9 mouse cellular contexts compared by ENCODE assay signal in genomic region chr19:30549044-30549853, GRCm38 (mm10). TPM values are rescaled to one million over a fixed set of nuclear protein-coding genes. Genes with fewer than 3 reads are reported as not detected.
DNase-seq lines count a peak whose midpoint lies in the region; ATAC-seq lines count a peak whose summit lies in the region.
"Had no signal": no experiment of that assay in that cellular context is flagged by ENCODE, and none has a peak within 500 bp of the region (broad histone marks: within the 10 kb centered on the region; RNA-seq: fewer than 3 reads in every experiment).

Gene Dkk1, minus strand, starts transcription at chr19:30549665.

- WGBS in heart, embryonic 15.5 days: under 1% methylated on average over 26 of the region's 26 CpGs
- under 1% methylated on average over 26 of the region's 26 CpGs for WGBS in hindbrain, embryonic 14.5 days
- under 1% methylated on average over 26 of the region's 26 CpGs for WGBS in limb, embryonic 15.5 days

- no peak within 1 kb of the TSS for H3K27ac ChIP-seq in heart, embryonic 15.5 days
- no peak within 1 kb of the TSS for H3K27ac ChIP-seq in hindbrain, embryonic 14.5 days
- no peak within 1 kb of the TSS for H3K27ac ChIP-seq in limb, embryonic 15.5 days

- H3K9ac ChIP-seq in heart, embryonic 15.5 days: no peak within 1 kb of the TSS
- H3K9ac ChIP-seq in hindbrain, embryonic 14.5 days: peak within 1 kb of the TSS; percentile 25
- H3K9ac ChIP-seq in limb, embryonic 15.5 days: 0 out of 2 replicates have a peak within 1 kb of the TSS, but pooled peaks have one; percentile 15

- peaks cover 23% of the 10 kb centered on the region for H3K4me1 ChIP-seq in heart, embryonic 15.5 days (replicated peaks)
- H3K4me1 ChIP-seq in hindbrain, embryonic 14.5 days (replicated peaks; ENCODE audit: control insufficient read depth, insufficient read depth, low read length): peaks cover 14% of the 10 kb centered on the region; the same call in 1 of the 2 replicates
- H3K4me1 ChIP-seq in limb, embryonic 15.5 days: peaks cover 14% of the 10 kb centered on the region

- DNase-seq in heart, adult 11 months: no peak
- peak; percentile 42 for DNase-seq in embryo, embryonic 11.5 days (ENCODE audit: low read depth, low spot score)
- peak; percentile 64 for DNase-seq in hindbrain, embryonic 14.5 days (ENCODE audit: low spot score)
- DNase-seq in neural tube, embryonic 10.5 days (ENCODE audit: extremely low spot score, low spot score): peak; percentile 73
- DNase-seq in spleen, postnatal 36 days (ENCODE audit: low spot score in 2 of 2): no peak
- DNase-seq in gastrocnemius, postnatal 10 days: no peak

- ATAC-seq in heart, embryonic 15.5 days (replicated peaks; ENCODE audit: insufficient number of reproducible peaks, insufficient read depth, low FRiP score, low read depth): peak; percentile 62; the same call in 1 of the 2 replicates
- ATAC-seq in hindbrain, embryonic 14.5 days (ENCODE audit: low FRiP score): peak; percentile 78
- 0 out of 2 replicates have a peak, but pooled peaks have one; percentile 30 for ATAC-seq in limb, embryonic 15.5 days (ENCODE audit: insufficient number of reproducible peaks, low FRiP score, low TSS enrichment, low read depth)

- no peaks in the 10 kb centered on the region for H3K36me3 ChIP-seq in heart, embryonic 15.5 days
- no peaks in the 10 kb centered on the region for H3K36me3 ChIP-seq in hindbrain, embryonic 14.5 days (replicated peaks; ENCODE audit: control insufficient read depth, insufficient read depth)
- H3K36me3 ChIP-seq in limb, embryonic 15.5 days: no peaks in the 10 kb centered on the region

- peak within 1 kb of the TSS; percentile 37 for H3K4me3 ChIP-seq in heart, embryonic 15.5 days
- H3K4me3 ChIP-seq in hindbrain, embryonic 14.5 days (replicated peaks; ENCODE audit: low read length): peak within 1 kb of the TSS; percentile 30
- H3K4me3 ChIP-seq in limb, embryonic 15.5 days: peak within 1 kb of the TSS; percentile 40

- H3K27me3 ChIP-seq in heart, embryonic 15.5 days: peaks cover 62% of the 10 kb centered on the region
- H3K27me3 ChIP-seq in hindbrain, embryonic 14.5 days (ENCODE audit: control insufficient read depth, insufficient read depth, low read length): peaks cover 72% of the 10 kb centered on the region
- peaks cover 64% of the 10 kb centered on the region for H3K27me3 ChIP-seq in limb, embryonic 15.5 days

- no peaks in the 10 kb centered on the region for H3K9me3 ChIP-seq in heart, embryonic 15.5 days (replicated peaks)
- no peaks in the 10 kb centered on the region for H3K9me3 ChIP-seq in hindbrain, embryonic 14.5 days (ENCODE audit: control insufficient read depth, low read length)
- no peaks in the 10 kb centered on the region for H3K9me3 ChIP-seq in limb, embryonic 15.5 days

- H3K4me2 ChIP-seq in heart, embryonic 15.5 days: peak within 1 kb of the TSS; percentile 58
- peak within 1 kb of the TSS; percentile 61 for H3K4me2 ChIP-seq in hindbrain, embryonic 14.5 days (replicated peaks)
- peak within 1 kb of the TSS; percentile 54 for H3K4me2 ChIP-seq in limb, embryonic 15.5 days

RNA-seq across cellular contexts. Expression of gene Dkk1, which starts in this region (rescaled TPM):
- polyA plus RNA-seq in heart, embryonic 15.5 days (2015; fragmentation: Nextera tagmentation; extraction: Ambion mirVana): 0.05 and 0.20 TPM in 2 replicates
- 1.1 and 1.2 TPM in 2 replicates for polyA plus RNA-seq in hindbrain, embryonic 14.5 days (2014; fragmentation: Nextera tagmentation; extraction: Ambion mirVana)
- 14.6 and 16.5 TPM in 2 replicates for polyA plus RNA-seq in limb, embryonic 15.5 days (2015; fragmentation: Nextera tagmentation; extraction: Ambion mirVana)
- 1 to 10 TPM in 1 of 2 experiments, not detected in 1; 1.4 TPM for total RNA-seq in gastrocnemius, postnatal 10 days (2021)
- total RNA-seq: MEL had no signal

Comparison
In these comparisons a context has a peak if more than half of its experiments do, and no peak if none do; other contexts are left out.
1. Peak in ATAC-seq, H3K4me3 ChIP-seq and H3K4me2 ChIP-seq in heart, embryonic 15.5 days; RNA of the gene not detected or under 1 TPM.
2. DNase-seq: peak in embryo, embryonic 11.5 days (single experiment), hindbrain, embryonic 14.5 days (single experiment) and neural tube, embryonic 10.5 days (single experiment); none in heart, adult 11 months (single experiment), spleen, postnatal 36 days (0 of 2) and gastrocnemius, postnatal 10 days (single experiment).
3. Peak in every context shown above with its lines, with median percentiles within 50 percentile points of each other: ATAC-seq, H3K4me2 ChIP-seq and H3K4me3 ChIP-seq.